Mouse (Mus musculus): Measurements from ENCODE around the gene Marveld3. TPM values are rescaled to one million over a fixed set of nuclear protein-coding genes. Genes with fewer than 3 reads are reported as not detected.
A peak's percentile ranks its signal among the peaks of the same experiment; 100 is the strongest.

The Marveld3 gene
- total and polyA plus RNA-seq, 2 experiments from 2014 or later, result 0.36 to 1.9 TPM

DNA sequence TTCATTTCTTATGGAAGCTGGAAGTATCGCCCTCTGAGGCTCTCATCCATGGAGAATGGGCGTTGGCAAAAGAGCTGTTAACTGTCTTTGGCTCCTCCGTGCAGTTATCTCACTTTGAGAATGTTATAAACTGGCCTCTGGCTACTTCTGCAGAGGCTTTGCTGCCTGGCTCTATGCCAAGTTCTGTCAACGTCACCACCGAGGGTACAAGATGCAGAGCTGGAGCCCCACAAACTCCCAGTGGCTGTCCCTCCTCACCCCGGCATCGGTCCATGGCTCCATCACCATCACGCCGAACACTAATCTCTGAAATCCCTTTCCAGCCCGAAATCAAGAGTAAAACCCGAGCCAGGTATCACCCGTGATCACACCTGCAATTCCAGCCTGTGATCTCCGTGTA lies 1.4 kb upstream of the Marveld3 start:
- ATAC-seq (ENCODE audit: insufficient read depth, low read depth) (no peak), DNase-seq (ENCODE audit: low spot score) (no peak)
- Histone ChIP-seq H3K27ac (ENCODE audit: low read depth) (no peak overlapping the region), H3K9me3 (replicated peaks; ENCODE audit: control insufficient read depth, low read length) (no peaks in the 10 kb centered on the region), H3K27me3 (ENCODE audit: control insufficient read depth, insufficient read depth, low read length) (peaks cover 27% of the 10 kb centered on the region), H3K4me1 (ENCODE audit: control insufficient read depth, insufficient read depth) (peaks cover 9% of the 10 kb centered on the region; the same call in 1 of the 2 replicates), H3K9ac (replicated peaks; ENCODE audit: low read depth, low read length) (no peak overlapping the region), H3K4me2 (ENCODE audit: low read depth, low read length) (no peak overlapping the region), H3K4me3 (ENCODE audit: low read depth, low read length) (no peak overlapping the region), H3K36me3 (replicated peaks; ENCODE audit: control insufficient read depth, insufficient read depth, low read length) (no peaks in the 10 kb centered on the region)
- WGBS, result 43% methylated on average over 13 of the region's 13 CpGs
- no peak for TF ChIP-seq EP300 (IDR thresholded peaks at IDR 0.05; ENCODE audit: low read depth)

DNA sequence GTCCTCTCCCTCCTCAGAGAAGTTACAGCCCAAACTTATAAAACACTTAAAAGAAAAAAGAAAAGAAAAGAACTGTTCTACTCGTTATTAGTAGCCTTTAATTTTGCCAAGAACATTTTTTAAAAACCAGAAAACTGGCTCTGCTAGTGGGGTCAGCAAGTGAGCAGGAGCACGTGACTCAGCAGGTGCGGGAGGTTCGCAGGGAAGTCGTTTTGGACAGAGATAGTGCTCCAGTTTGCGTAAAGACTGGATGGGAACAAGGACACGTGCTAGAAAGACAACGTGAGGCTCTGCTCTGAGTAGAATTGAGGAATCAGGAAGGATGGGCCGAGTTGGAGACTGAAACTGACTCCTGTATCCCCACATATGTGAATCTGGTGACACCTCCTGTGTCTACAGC lies 893 bp upstream of the Marveld3 start:
- ATAC-seq (ENCODE audit: insufficient read depth, low read depth) (no peak), DNase-seq (ENCODE audit: low spot score) (no peak)
- Histone ChIP-seq H3K9ac (replicated peaks; ENCODE audit: low read depth, low read length) (no peak overlapping the region), H3K4me3 (ENCODE audit: low read depth, low read length) (no peak overlapping the region), H3K4me1 (ENCODE audit: control insufficient read depth, insufficient read depth) (peaks cover 14% of the 10 kb centered on the region; the same call in 1 of the 2 replicates), H3K27me3 (ENCODE audit: control insufficient read depth, insufficient read depth, low read length) (peaks cover 27% of the 10 kb centered on the region), H3K9me3 (replicated peaks; ENCODE audit: control insufficient read depth, low read length) (no peaks in the 10 kb centered on the region), H3K27ac (ENCODE audit: low read depth) (no peak overlapping the region), H3K4me2 (ENCODE audit: low read depth, low read length) (no peak overlapping the region), H3K36me3 (replicated peaks; ENCODE audit: control insufficient read depth, insufficient read depth, low read length) (no peaks in the 10 kb centered on the region)
- no peak for TF ChIP-seq EP300 (IDR thresholded peaks at IDR 0.05; ENCODE audit: low read depth)
- no peak for TF ChIP-seq CTCF (IDR thresholded peaks at IDR 0.05; ENCODE audit: low read depth)
- 65% methylated on average over 9 of the region's 9 CpGs for WGBS

DNA sequence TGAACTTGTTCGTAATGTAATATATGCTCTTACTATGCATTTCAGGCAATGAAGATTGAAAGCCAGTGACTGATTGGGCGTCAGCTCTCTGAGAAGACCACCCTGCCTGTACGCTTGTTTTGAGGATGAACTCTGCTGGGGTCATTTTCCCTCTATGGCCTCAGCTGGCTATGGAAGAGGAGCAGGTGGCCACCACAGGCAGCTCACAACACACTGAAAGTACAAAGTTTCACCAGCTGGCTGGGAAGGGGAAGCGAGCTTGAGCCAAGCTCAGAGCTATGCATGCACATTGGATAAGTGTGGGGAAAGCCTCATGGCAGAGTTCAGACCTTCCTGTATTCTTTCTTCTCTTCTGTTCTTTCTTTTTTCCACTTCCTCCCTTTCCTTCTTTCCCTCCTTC lies 2.9 kb downstream of the Marveld3 start:
- WGBS, result 86% methylated on average over 4 of the region's 4 CpGs
- H3K9me3 ChIP-seq (replicated peaks; ENCODE audit: control insufficient read depth, low read length), result no peaks in the 10 kb centered on the region
- H3K4me1 ChIP-seq (ENCODE audit: control insufficient read depth, insufficient read depth), result peaks cover 23% of the 10 kb centered on the region
- no peaks in the 10 kb centered on the region for H3K36me3 ChIP-seq (replicated peaks; ENCODE audit: control insufficient read depth, insufficient read depth, low read length)
- H3K27ac ChIP-seq (ENCODE audit: low read depth), result no peak overlapping the region
- TF ChIP-seq EP300 (IDR thresholded peaks at IDR 0.05; ENCODE audit: low read depth), result no peak
- DNase-seq (ENCODE audit: low spot score), result no peak
- no peak overlapping the region for H3K4me3 ChIP-seq (ENCODE audit: low read depth, low read length)
- peaks cover 27% of the 10 kb centered on the region for H3K27me3 ChIP-seq (ENCODE audit: control insufficient read depth, insufficient read depth, low read length)
- no peak overlapping the region for H3K4me2 ChIP-seq (ENCODE audit: low read depth, low read length)
- ATAC-seq (ENCODE audit: insufficient read depth, low read depth), result no peak
- no peak overlapping the region for H3K9ac ChIP-seq (replicated peaks; ENCODE audit: low read depth, low read length)

DNA sequence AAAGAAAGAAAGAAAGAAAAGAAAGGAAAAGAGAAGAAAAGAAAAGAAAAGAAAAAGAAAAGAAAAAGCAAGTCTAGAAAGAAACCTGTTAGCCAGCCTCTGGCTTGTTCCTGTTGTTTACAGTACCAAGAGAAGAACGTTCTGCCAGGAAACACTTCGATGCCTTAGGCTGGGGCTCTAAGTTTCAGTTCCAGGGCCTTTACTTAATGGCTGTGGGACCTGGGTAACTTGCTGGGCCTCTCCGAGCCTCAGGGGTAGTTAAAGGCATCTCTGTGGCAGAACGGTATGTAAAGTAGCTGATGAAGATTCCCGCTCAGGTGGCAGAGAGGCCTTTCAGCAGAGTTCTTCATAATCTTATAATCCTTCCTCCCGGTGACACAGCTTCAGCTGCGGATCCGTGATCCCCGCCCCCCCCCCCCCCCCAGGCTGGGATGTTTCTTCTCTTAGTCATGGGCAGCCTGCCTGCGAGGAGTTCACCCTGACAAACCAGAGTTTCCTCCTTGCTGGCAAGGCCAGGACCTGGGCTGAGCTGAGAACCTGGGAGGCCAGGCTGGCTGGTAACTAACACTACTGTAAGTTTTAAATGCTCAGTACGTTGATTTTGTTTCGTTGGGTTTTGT lies 3.9 kb downstream of the Marveld3 start:
- peak overlapping the region; percentile 31; the same call in 1 of the 2 replicates for H3K4me2 ChIP-seq (ENCODE audit: low read depth, low read length)
- H3K9me3 ChIP-seq (replicated peaks; ENCODE audit: control insufficient read depth, low read length), result no peaks in the 10 kb centered on the region
- peak overlapping the region; percentile 46; the same call in 1 of the 2 replicates for H3K27ac ChIP-seq (ENCODE audit: low read depth)
- ATAC-seq (ENCODE audit: insufficient read depth, low read depth) (no peak), DNase-seq (ENCODE audit: low spot score) (no peak)
- peaks cover 27% of the 10 kb centered on the region for H3K27me3 ChIP-seq (ENCODE audit: control insufficient read depth, insufficient read depth, low read length)
- WGBS, result 31% methylated on average over 9 of the region's 12 CpGs
- H3K9ac ChIP-seq (replicated peaks; ENCODE audit: low read depth, low read length), result 0 out of 2 replicates have a peak overlapping the region, but pooled peaks have one; percentile 42
- TF ChIP-seq EP300 (IDR thresholded peaks at IDR 0.05; ENCODE audit: low read depth) (no peak), CTCF (IDR thresholded peaks at IDR 0.05; ENCODE audit: low read depth) (no peak)
- no peak overlapping the region for H3K4me3 ChIP-seq (ENCODE audit: low read depth, low read length)
- no peaks in the 10 kb centered on the region for H3K36me3 ChIP-seq (replicated peaks; ENCODE audit: control insufficient read depth, insufficient read depth, low read length)
- H3K4me1 ChIP-seq (ENCODE audit: control insufficient read depth, insufficient read depth), result peaks cover 23% of the 10 kb centered on the region

DNA sequence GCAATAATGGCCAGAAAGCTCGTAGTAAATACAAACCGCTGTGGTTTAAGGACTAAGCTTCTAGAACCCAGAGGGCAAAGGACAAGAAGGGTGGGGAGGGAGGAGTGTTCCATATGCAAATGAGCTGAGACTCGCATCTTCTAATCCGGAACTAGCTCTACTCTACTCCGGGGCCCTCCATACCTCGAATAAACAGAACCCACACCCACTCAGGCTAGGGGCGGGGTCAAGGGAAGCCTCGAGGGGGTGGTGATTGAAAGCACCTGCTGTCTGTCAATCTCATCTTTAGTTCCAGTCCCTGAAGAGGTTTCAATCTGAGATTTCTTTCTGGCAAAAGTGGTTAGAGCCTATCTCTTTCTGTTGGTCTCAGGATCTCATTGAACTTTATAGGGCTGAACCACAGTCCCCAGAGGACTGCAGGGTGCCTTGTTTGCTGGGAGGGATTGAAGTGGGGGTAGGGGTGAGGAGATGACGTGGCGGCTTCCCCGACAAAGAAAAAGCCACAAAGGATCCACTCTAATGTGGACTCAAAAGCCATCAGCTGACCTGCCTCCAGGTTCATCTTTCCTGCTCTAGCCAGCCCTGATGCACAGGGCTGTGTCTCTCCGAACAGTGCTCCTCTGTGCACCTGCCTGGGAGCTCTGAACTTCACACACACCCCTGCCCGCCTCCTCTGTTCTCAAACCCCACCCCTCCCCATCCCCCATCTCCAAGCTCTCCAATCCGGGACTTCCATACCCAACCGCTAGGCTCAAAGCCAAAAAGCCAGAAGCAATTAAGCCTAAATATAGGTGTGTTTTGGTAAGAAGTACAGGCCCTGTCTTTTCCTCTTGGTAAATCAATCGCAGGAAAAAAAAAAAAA lies 4.6 kb downstream of the Marveld3 start:
- no peaks in the 10 kb centered on the region for H3K36me3 ChIP-seq (replicated peaks; ENCODE audit: control insufficient read depth, insufficient read depth, low read length)
- TF ChIP-seq CTCF (IDR thresholded peaks at IDR 0.05; ENCODE audit: low read depth) (no peak), EP300 (IDR thresholded peaks at IDR 0.05; ENCODE audit: low read depth) (no peak)
- H3K9ac ChIP-seq (replicated peaks; ENCODE audit: low read depth, low read length), result no peak overlapping the region
- no peak overlapping the region for H3K27ac ChIP-seq (ENCODE audit: low read depth)
- peak; percentile 34; the same call in 1 of the 2 replicates for ATAC-seq (ENCODE audit: insufficient read depth, low read depth)
- no peaks in the 10 kb centered on the region for H3K9me3 ChIP-seq (replicated peaks; ENCODE audit: control insufficient read depth, low read length)
- DNase-seq (ENCODE audit: low spot score), result peak; percentile 33
- peaks cover 23% of the 10 kb centered on the region for H3K4me1 ChIP-seq (ENCODE audit: control insufficient read depth, insufficient read depth)
- H3K4me2 ChIP-seq (ENCODE audit: low read depth, low read length), result peak overlapping the region; percentile 42
- peaks cover 21% of the 10 kb centered on the region for H3K27me3 ChIP-seq (ENCODE audit: control insufficient read depth, insufficient read depth, low read length)
- H3K4me3 ChIP-seq (ENCODE audit: low read depth, low read length), result no peak overlapping the region
- WGBS, result 15% methylated on average over 16 of the region's 16 CpGs
